Mouse (Mus musculus): ENCODE measurements around the gene Fstl1.

Fstl1 gene

DNA sequence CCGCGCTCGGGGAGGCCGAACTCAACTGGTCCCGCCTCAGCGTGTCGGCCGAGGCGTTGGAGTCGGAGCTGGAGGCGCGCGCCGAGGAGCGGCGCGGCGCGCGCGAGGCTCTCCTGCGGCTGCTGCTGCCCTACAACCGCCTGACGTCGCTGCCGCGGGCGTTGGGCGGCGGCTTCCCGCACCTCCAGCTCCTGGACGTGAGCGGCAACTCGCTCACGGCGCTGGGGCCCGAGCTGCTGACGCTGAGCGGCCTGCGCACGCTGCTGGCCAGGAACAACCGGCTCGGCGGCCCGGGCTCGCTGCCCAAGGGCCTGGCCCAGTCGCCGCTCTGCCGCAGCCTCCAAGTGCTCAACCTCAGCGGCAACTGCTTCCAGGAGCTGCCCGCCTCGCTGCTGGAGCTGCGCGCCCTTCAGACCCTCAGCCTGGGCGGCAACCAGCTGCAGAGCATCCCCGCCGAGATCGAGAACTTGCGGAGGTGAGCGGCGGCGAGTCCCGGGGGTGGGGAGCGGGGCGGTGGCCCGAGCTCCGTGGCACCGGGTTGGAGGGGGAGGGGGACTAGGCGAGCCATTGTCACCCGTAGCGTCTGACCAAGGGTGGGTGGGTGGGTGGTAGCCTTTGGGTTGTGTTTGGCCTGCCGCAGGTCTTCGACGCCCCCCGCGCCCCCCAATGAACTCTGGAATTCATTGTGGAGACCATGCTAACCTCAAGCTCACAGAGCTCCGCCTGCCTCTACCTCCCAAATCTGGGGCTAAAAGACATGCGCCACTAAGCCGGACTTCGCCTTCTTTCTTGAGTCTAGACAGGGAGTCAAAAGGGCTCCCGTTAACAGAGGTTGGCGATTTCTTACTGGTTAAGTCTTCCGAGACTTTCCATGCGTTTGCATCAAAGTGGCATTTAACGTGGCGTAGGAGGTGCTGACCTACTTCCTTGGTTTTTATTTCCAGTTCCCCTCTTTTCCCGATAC lies 92.1 kb downstream of the Fstl1 start:
- peak in 1 of 2 experiments; percentile 55 for DNase-seq (ENCODE audit: low spot score in 2 of 2)

DNA sequence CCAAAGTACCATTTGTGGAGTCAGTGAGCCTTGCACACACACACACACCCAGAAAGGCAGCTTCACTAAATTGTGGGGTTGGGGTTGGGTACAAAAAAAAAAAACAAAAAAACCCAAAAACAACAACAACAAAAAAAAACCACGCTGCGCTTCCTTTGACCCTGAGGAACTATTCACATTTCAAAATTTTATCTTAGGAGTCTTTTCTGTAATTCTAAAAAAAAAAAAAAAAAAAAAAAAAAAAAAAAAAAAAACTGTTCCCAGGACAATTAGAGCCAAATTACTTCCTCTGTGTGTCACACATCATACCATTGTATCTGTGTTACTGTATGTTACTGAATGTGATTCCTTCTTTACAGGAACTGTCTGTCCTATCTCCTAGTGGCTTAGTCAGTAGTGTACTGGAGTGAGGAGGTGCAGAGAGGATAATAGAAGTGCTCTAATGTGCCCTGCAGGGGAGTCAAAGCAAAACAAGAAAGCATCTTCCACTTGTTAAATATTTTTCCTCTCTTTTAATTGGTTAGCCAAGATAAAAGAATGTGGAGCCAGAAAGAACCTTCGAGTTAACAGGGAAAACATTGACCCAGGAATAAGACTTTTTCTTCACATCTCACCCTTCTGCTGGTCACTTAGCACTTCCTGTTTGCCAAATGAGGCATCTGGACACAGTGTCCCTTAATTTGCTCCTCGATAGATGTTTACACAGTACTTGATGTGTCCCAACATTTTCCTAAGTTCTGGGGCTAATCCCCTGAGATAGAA lies 93.0 kb downstream of the Fstl1 start:
- no peak for DNase-seq (ENCODE audit: low spot score in 2 of 2)

DNA sequence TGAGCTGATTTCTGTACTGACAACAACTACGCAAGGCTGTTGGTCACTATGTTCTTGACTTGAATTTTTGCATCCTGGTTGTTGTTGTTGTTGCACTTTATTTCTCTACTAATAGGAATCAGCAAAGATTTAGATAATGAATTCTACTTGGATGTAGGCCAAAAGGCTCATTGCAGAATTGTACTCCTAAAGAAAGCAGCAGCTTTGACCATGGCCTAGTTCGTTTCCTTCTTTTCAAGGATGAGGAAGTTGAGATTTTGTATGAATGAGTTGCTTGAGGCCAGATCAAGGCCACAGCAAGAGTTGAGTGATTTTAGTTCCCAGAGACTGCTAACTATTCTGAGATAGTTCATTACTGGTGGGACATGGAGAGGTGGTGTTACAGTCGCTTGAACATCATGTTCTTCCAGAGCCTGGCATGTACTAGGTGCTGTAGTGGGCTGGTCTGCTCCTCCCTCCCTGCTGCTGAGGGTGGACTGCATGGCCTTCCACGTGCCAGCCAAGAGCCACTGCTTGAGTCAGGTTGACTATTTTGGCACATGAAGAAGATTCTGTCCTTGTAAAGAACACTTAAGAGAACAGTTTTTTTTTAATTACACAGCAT lies 94.5 kb downstream of the Fstl1 start:
- DNase-seq (ENCODE audit: low spot score in 2 of 2): peak in 1 of 2 experiments; percentile 43

- no peak for DNase-seq (ENCODE audit: low spot score in 2 of 2)
These were observed 98.0 kb downstream of the Fstl1 start for GRCm38 (mm10) chr16:37874501-37875235.

DNA sequence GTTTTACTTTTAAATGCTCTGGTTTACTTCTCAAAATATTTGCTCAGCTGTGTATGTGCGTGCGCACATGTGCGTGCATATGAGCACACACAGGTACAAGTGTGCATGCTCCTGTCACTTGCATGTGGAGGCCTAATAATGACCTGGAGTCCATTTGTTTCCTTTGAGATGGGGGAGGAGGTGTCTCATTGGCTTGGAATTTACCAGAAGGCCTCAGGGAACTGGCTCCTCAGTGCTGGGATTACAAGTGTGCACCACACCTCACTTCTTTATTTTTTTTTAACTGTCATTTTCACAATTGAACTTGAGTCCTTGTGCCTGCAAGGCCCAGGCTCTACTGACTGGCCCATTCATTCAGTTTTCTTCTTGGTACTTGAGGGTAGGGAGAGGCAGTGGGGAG lies 100.7 kb downstream of the Fstl1 start:
- no peak for DNase-seq (ENCODE audit: low spot score in 2 of 2)

DNA sequence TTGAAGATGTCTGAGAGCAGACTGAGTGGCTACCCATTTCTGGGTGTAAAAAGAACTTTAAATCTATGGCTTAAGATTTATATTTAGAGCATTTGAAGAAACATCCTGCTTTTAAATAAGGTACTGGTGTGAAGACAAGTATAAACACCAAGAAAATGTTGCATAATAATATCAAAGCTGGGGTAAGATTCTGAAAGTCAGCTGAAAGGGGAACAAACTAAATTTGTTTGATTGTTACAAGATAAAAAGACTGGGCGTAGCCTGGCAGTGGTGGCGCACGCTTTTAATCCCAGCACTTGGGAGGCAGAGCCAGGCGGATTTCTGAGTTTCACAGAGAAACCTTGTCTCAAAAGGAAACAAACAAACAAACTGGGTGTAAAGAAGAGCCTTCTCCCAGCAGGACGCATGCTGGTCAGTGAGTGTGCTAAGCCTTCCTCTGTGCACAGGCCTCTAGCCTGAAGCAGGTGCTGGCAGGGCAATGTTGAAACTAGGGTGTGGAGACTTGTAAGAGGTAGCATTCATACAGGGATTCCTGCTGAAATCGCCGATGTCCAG lies 102.4 kb downstream of the Fstl1 start:
- DNase-seq (ENCODE audit: low spot score in 2 of 2): no peak

- DNase-seq (ENCODE audit: low spot score in 2 of 2): no peak
These were observed 103.2 kb downstream of the Fstl1 start for GRCm38 (mm10) chr16:37879750-37880419.

- DNase-seq (ENCODE audit: low spot score in 2 of 2): no peak
These were observed 104.5 kb downstream of the Fstl1 start for GRCm38 (mm10) chr16:37881168-37881567.
